Mouse (Mus musculus) cerebellum, adult 2 months (tissue): ENCODE measurements around the gene Pcbp1.

ENCODE experiments used
- CTCF ChIP-seq: fragments of 200-500 bp; IDR thresholded peaks from 2 replicates; pipeline ENCODE4 v1.5.1; 2011; ENCODE audit warnings: low read depth, mild to moderate bottlenecking, control low read depth, low read length, moderate library complexity, borderline replicate concordance; ENCODE audit not compliant: insufficient read depth
- POLR2A ChIP-seq: fragments of 200-500 bp; IDR thresholded peaks from 2 replicates; pipeline ENCODE4 v1.6.1; 2011; ENCODE audit warnings: low read length, control low read depth, borderline replicate concordance; ENCODE audit not compliant: insufficient read depth

GRCm38 (mm10) chr6:86479816-86480188, 46.3 kb downstream of the Pcbp1 start:
- TF ChIP-seq CTCF (no peak), POLR2A (no peak)
